Mouse (Mus musculus) urinary bladder, postnatal 0 days (tissue): ENCODE results near the gene Fmn2. TPM values are rescaled to one million over a fixed set of nuclear protein-coding genes. Genes with fewer than 3 reads are reported as not detected.

Source experiments
- polyA plus RNA-seq: library from polyadenylated mRNA; unstranded; fragments of >200 nt; fragmentation: Nextera tagmentation; extraction: Ambion mirVana; gene quantifications from 2 replicates; pipeline ENCODE4 v1.2.1, GENCODE M21; 2015

Gene Fmn2
- 0.04 and 0.05 TPM in 2 replicates for polyA plus RNA-seq

DNA sequence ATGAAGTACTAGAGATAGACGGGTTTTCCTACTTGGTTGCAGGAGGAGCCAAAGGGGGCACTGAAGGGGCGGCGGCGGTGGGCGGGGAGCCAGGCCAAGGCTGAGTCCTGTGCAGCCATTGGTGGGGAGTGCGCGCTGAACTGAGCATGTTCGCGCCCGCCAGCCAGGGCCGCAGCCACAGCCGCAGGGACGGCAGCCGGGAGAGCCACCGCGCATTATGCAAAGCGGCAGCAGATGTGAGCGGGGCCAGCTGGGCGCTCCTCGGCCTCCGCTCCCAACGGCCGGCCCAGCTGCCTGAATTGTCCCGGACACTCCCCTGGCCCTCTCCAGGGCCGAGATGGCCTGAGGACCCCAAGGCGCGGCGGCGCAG is at the start of gene Fmn2:
TSS of gene Fmn2 (plus strand) at position 165 of the 370 bp plus-strand sequence.

Other genes with a start within 250 kb of the Fmn2 start
- not detected in 2 replicates for gene Olfr419, start 249.8 kb upstream of the Fmn2 start, polyA plus RNA-seq
- gene Mptx1, start 171.3 kb upstream of the Fmn2 start, polyA plus RNA-seq, result not detected in 2 replicates
- gene Olfr417, start 136.7 kb upstream of the Fmn2 start, polyA plus RNA-seq, result not detected in 2 replicates
- gene Olfr248, start 110.8 kb upstream of the Fmn2 start, polyA plus RNA-seq, result not detected in 2 replicates
- gene Olfr414, start 77.8 kb upstream of the Fmn2 start, polyA plus RNA-seq, result not detected in 2 replicates
- gene Olfr220, start 59.7 kb upstream of the Fmn2 start, polyA plus RNA-seq, result not detected in 2 replicates